Mouse (Mus musculus): ENCODE data around the gene Tbcd. TPM values are rescaled to one million over a fixed set of nuclear protein-coding genes. Genes with fewer than 3 reads are reported as not detected.

The Tbcd gene
- total RNA-seq, 2 experiments from 2014 or later, result 60.4 to 65.8 TPM

- DNase-seq (ENCODE audit: low spot score in 2 of 2), result peak; percentile 87
Observed at GRCm38 (mm10) chr11:121475699-121476415, 24.1 kb downstream of the Tbcd start.

GRCm38 (mm10) chr11:121479476-121480203 is 27.9 kb downstream of the Tbcd start:
- DNase-seq (ENCODE audit: low spot score in 2 of 2), result no peak

DNA sequence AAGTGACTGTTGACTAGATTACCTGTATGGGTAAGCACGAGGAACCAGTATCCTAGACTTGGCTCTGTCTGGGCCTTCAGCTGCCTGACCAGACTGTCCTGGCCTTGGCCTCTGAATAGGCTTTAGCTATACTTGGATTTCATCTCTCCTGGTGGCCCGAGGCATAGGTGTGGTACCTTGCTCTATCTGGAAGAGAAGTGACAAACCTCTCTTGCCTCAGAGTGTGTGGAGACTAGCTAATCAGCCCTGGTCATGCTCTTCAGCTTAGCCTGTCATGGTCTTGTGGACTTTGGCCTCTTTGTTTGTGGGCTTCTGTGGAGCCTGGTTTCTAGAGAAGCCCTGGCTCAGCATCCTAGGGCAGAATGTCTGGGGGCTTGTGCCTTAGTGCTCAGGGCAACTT is 29.4 kb downstream of the Tbcd start:
- DNase-seq (ENCODE audit: low spot score in 2 of 2), result no peak

DNA sequence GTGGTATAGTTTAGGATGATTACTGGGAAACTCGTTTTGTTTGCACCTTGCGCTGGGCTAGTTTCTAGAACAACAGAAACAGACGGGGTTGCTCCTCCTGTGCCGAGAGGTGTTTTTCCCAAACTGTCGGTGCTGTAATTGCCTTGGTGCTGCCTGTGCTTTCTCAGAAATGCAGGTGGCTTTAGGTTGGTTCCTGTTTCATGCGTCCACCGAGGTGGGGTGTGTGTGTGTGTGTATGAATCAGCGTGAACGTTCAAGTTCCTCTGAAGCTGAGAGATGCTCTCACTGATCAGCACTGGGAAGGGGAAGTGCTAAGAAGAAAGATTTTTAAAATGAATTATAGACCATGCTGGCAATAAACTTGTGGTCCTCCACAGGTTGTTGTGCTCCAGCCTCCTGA is 34.1 kb downstream of the Tbcd start:
- DNase-seq (ENCODE audit: low spot score in 2 of 2), result no peak

DNA sequence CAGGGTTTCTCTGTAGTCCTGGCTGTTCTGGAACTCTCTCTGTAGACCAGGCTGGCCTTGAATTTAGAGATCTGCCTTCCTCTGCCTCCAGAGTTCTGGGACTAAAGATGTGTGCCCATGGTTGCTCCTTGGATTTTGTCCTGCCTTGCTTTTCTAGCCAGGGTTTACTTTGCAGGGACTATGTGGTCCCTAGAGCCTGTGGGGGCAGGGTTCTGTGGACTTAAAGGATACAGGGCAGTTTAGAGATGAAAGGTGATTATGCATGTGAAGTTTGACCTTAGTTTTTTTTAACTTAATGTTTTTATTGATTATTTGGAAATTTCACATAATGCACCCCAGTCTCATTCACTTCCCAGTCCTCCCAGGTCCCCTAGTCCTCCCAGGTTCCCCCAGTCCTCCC is 38.9 kb downstream of the Tbcd start:
- DNase-seq (ENCODE audit: low spot score in 2 of 2), result no peak

- DNase-seq (ENCODE audit: low spot score in 2 of 2), result no peak
Observed at GRCm38 (mm10) chr11:121500595-121500994, 48.8 kb downstream of the Tbcd start.

DNA sequence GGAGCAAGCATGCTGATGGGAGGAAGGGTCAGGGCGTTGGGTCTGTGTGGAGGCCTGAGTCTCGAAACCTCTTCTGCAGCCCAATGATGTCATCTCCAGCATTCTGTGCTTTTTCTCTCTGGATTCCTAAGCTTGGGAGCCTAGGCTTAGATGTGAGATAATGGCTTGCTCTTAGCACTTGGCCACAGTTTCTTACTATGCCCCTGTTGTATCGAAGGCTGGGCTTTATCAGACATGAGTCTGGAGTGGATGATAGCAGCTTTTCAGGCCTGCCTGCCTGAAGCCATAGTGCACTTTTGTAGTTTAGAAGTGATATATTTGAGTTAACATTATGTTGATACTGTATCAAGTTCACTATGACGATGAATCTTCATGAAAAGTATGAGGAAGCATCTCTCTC is 49.8 kb downstream of the Tbcd start:
- DNase-seq (ENCODE audit: low spot score in 2 of 2), result no peak

- DNase-seq (ENCODE audit: low spot score in 2 of 2), result no peak
Observed at GRCm38 (mm10) chr11:121502000-121502860, 50.5 kb downstream of the Tbcd start.

GRCm38 (mm10) chr11:121508478-121508877 is 56.7 kb downstream of the Tbcd start:
- DNase-seq (ENCODE audit: low spot score in 2 of 2), result no peak

DNA sequence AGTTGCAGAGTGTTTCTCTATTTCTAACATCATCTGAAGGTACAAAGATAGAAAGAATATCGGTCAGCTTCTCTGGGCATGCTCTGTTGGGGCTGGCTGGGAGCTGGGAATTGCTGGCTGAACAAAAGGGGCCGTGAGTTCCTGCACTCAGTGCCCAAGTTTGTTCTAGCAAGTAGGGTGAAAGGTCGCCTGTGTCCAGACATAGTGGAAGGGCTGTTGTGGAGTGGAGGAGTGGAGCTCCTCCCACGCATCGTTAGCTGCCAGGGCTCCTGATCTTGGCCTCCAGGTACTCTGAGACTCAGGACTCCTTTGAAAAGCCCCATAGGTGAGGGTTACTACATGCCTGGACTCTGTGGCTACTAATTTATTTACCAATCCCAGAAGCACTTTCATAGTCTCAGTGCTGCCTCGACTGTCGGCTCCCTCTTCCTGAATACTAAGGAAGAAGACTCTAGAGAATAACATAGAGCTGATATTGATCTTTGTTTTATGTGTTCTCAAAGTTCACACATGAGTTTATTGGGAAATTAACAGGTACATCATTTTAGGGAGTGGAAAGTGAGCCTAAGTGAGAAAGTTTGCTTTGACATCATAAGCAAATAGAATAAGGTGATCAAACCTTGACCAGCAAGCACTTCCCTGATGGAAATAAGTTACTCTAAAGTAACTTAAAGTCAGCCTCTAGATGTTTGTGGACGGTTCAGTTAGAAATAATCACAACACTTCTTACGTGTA is 58.9 kb downstream of the Tbcd start:
- DNase-seq (ENCODE audit: low spot score in 2 of 2), result no peak

DNA sequence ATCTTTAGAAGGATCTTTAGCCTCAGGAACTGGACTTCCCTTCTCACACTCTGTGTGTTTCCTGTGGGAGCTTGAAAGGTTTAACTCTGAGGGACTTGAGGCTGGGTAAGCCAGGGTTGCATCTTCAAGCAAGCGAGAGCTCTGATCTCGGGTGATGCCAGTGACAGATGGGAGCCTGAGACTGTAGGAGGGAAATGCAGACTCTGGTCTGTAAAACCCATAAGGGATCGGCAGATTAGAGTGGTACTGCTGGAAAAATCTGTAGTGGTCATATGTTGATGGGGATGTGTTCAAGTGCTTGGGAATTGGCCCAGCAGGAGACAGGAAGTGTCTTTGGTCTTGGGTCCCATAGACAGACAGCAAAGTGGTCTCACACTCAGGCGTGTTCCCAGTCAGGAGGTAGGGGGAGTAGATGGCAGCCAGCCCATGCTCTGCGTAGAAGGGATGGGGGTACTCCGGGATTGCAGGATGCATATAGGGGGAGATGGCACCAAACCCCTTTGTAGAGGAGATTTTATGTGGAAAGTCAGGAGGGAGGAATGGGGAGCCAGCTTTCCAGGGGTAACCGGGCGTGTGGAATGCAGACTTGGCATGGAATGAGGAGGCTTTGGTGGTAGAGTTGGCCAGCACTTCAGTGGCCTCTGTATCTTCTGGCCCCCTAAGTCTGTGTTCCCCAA is 61.3 kb downstream of the Tbcd start:
- DNase-seq (ENCODE audit: low spot score in 2 of 2), result peak; percentile 12 to 34

DNA sequence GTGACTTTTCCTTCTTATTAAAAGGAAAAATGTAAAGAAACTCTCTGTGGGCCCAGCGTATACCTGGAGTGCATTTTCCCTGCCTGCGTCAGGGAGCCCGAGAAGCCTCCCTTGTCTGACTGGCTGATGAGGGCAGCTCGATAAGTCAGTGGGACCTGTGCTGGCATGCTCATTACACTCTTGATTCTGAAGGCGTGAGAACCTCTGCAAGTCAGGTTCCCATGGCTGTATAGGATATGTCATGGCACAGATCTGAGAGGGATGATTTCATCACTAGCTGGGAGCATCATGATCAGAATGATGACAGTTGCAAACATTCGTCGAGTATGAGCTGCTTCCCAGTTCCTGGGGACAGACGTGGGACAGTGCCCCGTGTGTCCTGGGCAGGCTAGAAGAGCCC is 64.2 kb downstream of the Tbcd start:
- DNase-seq (ENCODE audit: low spot score in 2 of 2), result no peak

DNA sequence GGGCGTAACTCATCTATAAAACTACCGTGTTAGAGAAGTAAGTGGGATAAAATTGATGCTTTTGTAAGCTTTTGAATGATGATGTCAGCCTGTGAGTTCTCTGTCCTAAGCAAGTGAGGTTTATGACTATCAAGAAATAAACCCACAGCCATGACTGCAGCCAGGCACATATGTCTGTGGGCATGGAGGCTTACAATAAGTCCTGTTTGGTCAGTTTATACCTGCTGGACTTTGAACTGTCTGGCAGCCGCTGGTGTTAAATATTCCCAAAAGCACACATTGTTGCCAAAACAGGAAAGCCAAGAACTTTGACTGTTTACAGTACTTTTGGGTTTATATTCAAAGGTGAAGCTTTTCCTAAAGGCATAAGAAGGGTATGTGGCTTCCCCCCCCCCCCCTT is 65.2 kb downstream of the Tbcd start:
- DNase-seq (ENCODE audit: low spot score in 2 of 2), result no peak

DNA sequence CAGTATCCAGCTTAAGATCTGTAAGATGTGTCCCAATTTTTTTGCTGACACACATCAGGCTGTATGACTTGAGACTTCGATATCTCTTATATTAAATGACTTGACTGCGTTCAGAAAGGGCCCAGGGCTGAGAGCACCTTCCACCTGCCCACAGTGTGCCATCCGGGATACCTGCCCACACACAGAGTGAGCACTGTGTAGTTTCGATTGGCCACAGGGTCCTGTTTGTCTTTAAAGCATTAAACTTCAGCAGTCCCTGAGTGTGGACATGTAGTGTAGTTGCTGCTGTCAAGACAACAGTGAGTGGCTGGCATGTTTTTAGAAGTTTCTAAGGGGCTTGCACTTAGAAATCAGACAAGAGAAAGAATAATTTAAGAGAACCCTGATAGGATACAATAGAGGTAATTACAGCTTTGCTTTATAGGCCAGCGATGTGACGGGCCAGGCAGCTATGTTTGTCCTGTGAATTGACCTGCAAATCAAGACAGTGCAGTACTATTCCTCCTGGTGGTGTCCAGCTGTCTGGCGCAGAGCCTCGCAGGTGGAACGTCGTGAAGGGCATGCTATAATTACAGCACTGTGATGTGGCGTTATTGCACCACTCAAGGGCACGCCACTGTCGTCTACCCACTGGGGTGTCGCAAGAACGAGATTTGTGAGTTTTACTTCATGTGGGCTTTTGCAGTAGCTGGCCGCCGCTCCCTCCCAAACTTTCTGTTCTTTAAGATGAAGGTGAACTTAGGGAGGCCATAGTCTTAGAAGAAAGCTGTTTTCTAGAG is 66.1 kb downstream of the Tbcd start:
- DNase-seq (ENCODE audit: low spot score in 2 of 2), result no peak

DNA sequence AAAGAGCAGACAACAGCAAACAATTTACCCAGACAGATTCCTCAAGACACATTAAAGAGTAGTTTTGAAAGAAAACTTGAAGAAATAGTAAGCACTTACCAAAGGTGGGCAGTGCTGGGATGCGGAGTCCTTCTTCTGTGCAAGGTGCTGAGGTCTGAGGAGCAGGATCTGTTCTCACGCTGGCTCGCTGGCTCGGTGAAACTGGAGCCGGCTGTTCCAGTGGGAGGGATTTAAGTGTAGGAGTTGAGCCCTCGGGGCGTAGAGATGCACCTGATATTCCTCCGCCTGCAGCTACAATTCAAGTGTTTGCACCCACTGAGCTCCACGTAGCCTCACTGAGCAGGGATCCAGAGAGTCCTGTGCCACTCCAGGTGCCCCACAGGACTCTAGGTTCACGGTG is 67.4 kb downstream of the Tbcd start, which contains the start of gene Zfp750:
Gene Zfp750, minus strand, starts transcription at position 203 of the 400 bp plus-strand sequence.
- DNase-seq (ENCODE audit: low spot score in 2 of 2), result no peak

GRCm38 (mm10) chr11:121519703-121520102 is 68.0 kb downstream of the Tbcd start:
- no peak for DNase-seq (ENCODE audit: low spot score in 2 of 2)

DNA sequence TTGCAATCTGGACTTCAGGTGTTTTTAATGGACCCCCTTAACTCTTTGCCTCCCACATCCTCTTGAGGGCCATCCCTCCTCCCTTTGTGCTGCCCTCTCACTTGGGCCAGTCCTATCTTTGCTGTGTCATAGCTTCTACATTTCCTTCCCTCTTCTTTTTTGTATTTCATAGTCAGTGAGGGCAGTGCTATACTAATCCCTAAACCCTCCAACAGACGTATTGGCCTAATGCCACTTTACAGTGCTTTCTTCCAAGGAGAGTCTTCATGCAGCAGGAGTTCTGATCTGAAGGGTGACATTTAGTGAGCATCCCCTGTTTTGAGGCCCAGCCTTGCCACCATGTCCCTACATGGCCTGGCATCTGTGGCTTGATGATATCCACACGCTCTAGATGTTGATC is 69.0 kb downstream of the Tbcd start:
- no peak for DNase-seq (ENCODE audit: low spot score in 2 of 2)

GRCm38 (mm10) chr11:121522156-121522762 is 70.5 kb downstream of the Tbcd start:
- no peak for DNase-seq (ENCODE audit: low spot score in 2 of 2)

GRCm38 (mm10) chr11:121524191-121524590 is 72.4 kb downstream of the Tbcd start:
- DNase-seq (ENCODE audit: low spot score in 2 of 2), result no peak
